Mouse (Mus musculus): ENCODE measurements around the gene Ehbp1. TPM values are rescaled to one million over a fixed set of nuclear protein-coding genes. Genes with fewer than 3 reads are reported as not detected.

The Ehbp1 gene
- polyA plus RNA-seq, 1 experiment from 2014 or later: 13.6 TPM

DNA sequence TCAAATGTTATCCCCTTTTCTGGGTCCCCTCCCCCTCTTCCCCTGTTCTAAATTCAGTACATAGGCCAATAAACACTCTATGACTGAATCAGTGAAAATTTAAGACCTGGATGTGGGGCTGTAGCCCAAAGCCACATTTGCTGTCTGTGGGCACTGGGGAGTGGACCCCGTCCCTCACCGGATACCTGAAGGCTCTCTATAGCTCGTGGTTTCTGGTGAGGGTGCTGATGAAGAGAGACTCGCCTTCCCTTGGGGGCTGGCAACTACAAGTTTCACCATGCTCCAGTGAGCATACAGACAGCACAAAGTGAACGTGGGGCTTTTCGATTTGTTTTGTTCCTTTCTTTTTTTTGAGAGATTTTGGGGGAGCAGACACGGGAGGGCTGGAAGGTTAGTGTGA lies 125.2 kb downstream of the Ehbp1 start:
- Histone ChIP-seq H3K27me3 (no peaks in the 10 kb centered on the region), H3K27ac (no peak overlapping the region), H3K4me2 (replicated peaks) (no peak overlapping the region), H3K4me1 (peaks cover 4% of the 10 kb centered on the region; the same call in 1 of the 2 replicates), H3K9me3 (no peaks in the 10 kb centered on the region), H3K36me3 (no peaks in the 10 kb centered on the region), H3K4me3 (no peak overlapping the region), H3K9ac (no peak overlapping the region)
- WGBS: 72% methylated on average over 7 of the region's 7 CpGs
- no peak for ATAC-seq (ENCODE audit: low FRiP score, low read depth)

DNA sequence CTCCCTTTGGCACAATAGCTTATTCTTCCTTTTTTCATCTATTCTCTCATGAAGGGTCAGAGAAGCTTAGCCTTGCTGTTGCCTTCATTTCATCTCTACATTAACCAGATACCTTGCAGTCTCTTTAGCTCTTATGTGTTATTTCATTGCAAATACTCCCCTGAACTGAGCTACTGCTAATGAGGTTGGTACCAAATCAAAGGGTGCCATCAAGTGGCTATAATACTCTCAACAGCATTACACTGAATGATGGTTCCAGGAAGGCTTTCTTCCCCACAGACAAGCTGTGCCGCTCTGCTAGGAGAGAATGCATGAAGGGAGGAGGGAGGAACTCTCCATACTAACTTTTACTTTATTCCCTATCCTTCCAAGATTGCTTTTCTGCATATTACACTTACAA lies 135.5 kb downstream of the Ehbp1 start:
- no peak overlapping the region for H3K9ac ChIP-seq
- 64% methylated on average over 1 of the region's 1 CpGs for WGBS
- no peak for ATAC-seq (ENCODE audit: low FRiP score, low read depth)

GRCm38 (mm10) chr11:22206191-22206590 lies 135.9 kb downstream of the Ehbp1 start:
- ATAC-seq (ENCODE audit: low FRiP score, low read depth): no peak
- H3K4me3 ChIP-seq: no peak overlapping the region
- no peak overlapping the region for H3K4me2 ChIP-seq (replicated peaks)
- H3K27ac ChIP-seq: no peak overlapping the region
- no peaks in the 10 kb centered on the region for H3K36me3 ChIP-seq
- H3K4me1 ChIP-seq: no peaks in the 10 kb centered on the region
- no peak overlapping the region for H3K9ac ChIP-seq
- H3K9me3 ChIP-seq: no peaks in the 10 kb centered on the region
- H3K27me3 ChIP-seq: no peaks in the 10 kb centered on the region
- 61% methylated on average over 2 of the region's 2 CpGs for WGBS

More for the DNA sequence above, 135.5 kb downstream of the Ehbp1 start:
- H3K4me2 ChIP-seq (replicated peaks): no peak overlapping the region
- H3K27me3 ChIP-seq: no peaks in the 10 kb centered on the region
- no peaks in the 10 kb centered on the region for H3K36me3 ChIP-seq
- H3K4me3 ChIP-seq: no peak overlapping the region
- no peak overlapping the region for H3K27ac ChIP-seq
- no peaks in the 10 kb centered on the region for H3K9me3 ChIP-seq
- H3K4me1 ChIP-seq: no peaks in the 10 kb centered on the region

- H3K27me3 ChIP-seq: no peaks in the 10 kb centered on the region
Measured at GRCm38 (mm10) chr11:22203413-22203812, 138.7 kb downstream of the Ehbp1 start.

GRCm38 (mm10) chr11:22201125-22201524 lies 141.0 kb downstream of the Ehbp1 start:
- no peaks in the 10 kb centered on the region for H3K27me3 ChIP-seq
- ATAC-seq (ENCODE audit: low FRiP score, low read depth): no peak
- peaks cover 21% of the 10 kb centered on the region for H3K4me1 ChIP-seq
- H3K9me3 ChIP-seq: no peaks in the 10 kb centered on the region
- no peak overlapping the region for H3K27ac ChIP-seq
- H3K4me2 ChIP-seq (replicated peaks): no peak overlapping the region
- H3K9ac ChIP-seq: no peak overlapping the region
- H3K36me3 ChIP-seq: no peaks in the 10 kb centered on the region
- 78% methylated on average over 8 of the region's 8 CpGs for WGBS
- H3K4me3 ChIP-seq: no peak overlapping the region

More at GRCm38 (mm10) chr11:22203413-22203812, 138.7 kb downstream of the Ehbp1 start:
- Histone ChIP-seq H3K27ac (no peak overlapping the region), H3K9ac (no peak overlapping the region), H3K4me3 (no peak overlapping the region), H3K4me2 (replicated peaks) (no peak overlapping the region), H3K4me1 (0 out of 2 replicates have a peak, but pooled peaks cover 5% of the 10 kb centered on the region), H3K9me3 (no peaks in the 10 kb centered on the region), H3K36me3 (no peaks in the 10 kb centered on the region)
- WGBS: 87% methylated on average over 5 of the region's 5 CpGs
- ATAC-seq (ENCODE audit: low FRiP score, low read depth): no peak

DNA sequence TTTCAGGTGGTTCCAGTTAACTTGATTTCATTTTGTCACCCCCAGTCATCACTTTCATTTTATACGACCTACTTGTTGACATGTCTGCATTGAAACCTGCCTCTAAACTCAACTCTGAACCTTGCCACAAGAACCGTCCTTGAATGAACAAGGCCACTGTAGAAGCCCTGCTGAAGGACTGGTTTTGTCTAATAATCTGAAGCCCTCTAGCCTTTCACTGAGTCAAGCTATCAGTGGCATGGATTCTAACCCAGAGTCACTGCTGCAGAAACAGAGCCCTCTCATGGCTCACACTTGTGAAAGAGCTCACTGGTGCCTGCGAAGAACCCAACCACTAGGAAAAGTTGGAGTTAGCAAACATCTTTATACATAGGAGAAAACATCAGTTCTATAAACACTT lies 142.2 kb downstream of the Ehbp1 start:
- Histone ChIP-seq H3K4me1 (peaks cover 27% of the 10 kb centered on the region), H3K4me2 (replicated peaks) (no peak overlapping the region), H3K4me3 (no peak overlapping the region), H3K27me3 (no peaks in the 10 kb centered on the region), H3K27ac (no peak overlapping the region), H3K36me3 (no peaks in the 10 kb centered on the region), H3K9me3 (no peaks in the 10 kb centered on the region), H3K9ac (no peak overlapping the region)
- no peak for ATAC-seq (ENCODE audit: low FRiP score, low read depth)
- WGBS: 40% methylated on average over 3 of the region's 3 CpGs

- H3K27ac ChIP-seq: no peak overlapping the region
- no peaks in the 10 kb centered on the region for H3K36me3 ChIP-seq
- 70% methylated on average over 6 of the region's 6 CpGs for WGBS
- H3K4me2 ChIP-seq (replicated peaks): no peak overlapping the region
- ATAC-seq (ENCODE audit: low FRiP score, low read depth): no peak
- H3K27me3 ChIP-seq: no peaks in the 10 kb centered on the region
- H3K4me3 ChIP-seq: no peak overlapping the region
- no peaks in the 10 kb centered on the region for H3K9me3 ChIP-seq
- H3K9ac ChIP-seq: no peak overlapping the region
- H3K4me1 ChIP-seq: peaks cover 27% of the 10 kb centered on the region
Measured at GRCm38 (mm10) chr11:22198406-22198805, 143.7 kb downstream of the Ehbp1 start.

GRCm38 (mm10) chr11:22197935-22198334 lies 144.2 kb downstream of the Ehbp1 start:
- no peak overlapping the region for H3K27ac ChIP-seq
- H3K9ac ChIP-seq: no peak overlapping the region
- no peak overlapping the region for H3K4me3 ChIP-seq
- H3K27me3 ChIP-seq: no peaks in the 10 kb centered on the region
- H3K4me1 ChIP-seq: peaks cover 27% of the 10 kb centered on the region
- no peak overlapping the region for H3K4me2 ChIP-seq (replicated peaks)
- no peaks in the 10 kb centered on the region for H3K9me3 ChIP-seq
- 60% methylated on average over 6 of the region's 6 CpGs for WGBS
- no peaks in the 10 kb centered on the region for H3K36me3 ChIP-seq
- no peak for ATAC-seq (ENCODE audit: low FRiP score, low read depth)

DNA sequence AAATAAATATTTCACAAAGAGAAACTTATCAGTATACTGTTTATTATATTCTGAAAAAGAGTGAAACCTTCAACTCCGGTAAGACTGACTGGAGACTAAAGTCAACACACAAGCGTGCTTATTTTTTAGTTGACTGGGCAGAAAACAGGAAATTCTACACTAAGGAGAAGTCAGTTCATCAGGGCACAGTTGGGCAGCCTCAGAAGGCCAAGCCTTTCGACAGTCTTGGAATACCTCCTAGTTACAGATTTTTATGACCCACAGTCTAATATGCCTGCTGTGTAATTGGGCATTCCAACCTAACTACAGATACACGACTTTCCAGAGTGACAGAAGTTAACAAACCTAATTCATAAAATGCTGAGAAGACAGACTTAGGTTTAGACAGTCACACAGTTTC lies 145.3 kb downstream of the Ehbp1 start:
- Histone ChIP-seq H3K4me3 (no peak overlapping the region), H3K9me3 (no peaks in the 10 kb centered on the region), H3K27ac (no peak overlapping the region), H3K9ac (no peak overlapping the region), H3K27me3 (no peaks in the 10 kb centered on the region), H3K4me2 (replicated peaks) (no peak overlapping the region), H3K4me1 (peaks cover 27% of the 10 kb centered on the region), H3K36me3 (no peaks in the 10 kb centered on the region)
- no peak for ATAC-seq (ENCODE audit: low FRiP score, low read depth)
- WGBS: 31% methylated on average over 4 of the region's 4 CpGs

DNA sequence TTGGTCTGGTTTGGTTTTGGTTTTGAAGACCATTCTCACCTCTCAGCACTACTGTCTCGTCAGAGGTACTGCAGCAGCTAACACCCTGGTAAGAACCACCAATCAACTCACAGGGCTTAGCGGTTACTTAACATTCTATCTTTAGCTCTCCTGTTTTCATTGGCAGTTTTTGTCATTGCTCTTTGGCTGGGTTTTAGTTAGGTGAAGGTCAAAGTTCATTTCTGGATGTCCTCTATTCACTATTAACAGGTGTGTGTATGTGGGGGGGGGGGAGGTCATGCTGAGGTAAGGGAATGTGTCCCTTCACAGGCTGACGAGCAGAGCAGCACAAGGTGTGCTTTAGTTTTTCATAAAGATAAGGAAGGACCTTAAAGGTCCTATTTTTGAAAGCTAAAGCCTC lies 147.5 kb downstream of the Ehbp1 start:
- Histone ChIP-seq H3K9me3 (no peaks in the 10 kb centered on the region), H3K4me3 (no peak overlapping the region), H3K27ac (no peak overlapping the region), H3K4me1 (peaks cover 27% of the 10 kb centered on the region), H3K4me2 (replicated peaks) (no peak overlapping the region), H3K27me3 (no peaks in the 10 kb centered on the region), H3K9ac (no peak overlapping the region), H3K36me3 (no peaks in the 10 kb centered on the region)
- 65% methylated on average over 3 of the region's 3 CpGs for WGBS
- ATAC-seq (ENCODE audit: low FRiP score, low read depth): no peak

DNA sequence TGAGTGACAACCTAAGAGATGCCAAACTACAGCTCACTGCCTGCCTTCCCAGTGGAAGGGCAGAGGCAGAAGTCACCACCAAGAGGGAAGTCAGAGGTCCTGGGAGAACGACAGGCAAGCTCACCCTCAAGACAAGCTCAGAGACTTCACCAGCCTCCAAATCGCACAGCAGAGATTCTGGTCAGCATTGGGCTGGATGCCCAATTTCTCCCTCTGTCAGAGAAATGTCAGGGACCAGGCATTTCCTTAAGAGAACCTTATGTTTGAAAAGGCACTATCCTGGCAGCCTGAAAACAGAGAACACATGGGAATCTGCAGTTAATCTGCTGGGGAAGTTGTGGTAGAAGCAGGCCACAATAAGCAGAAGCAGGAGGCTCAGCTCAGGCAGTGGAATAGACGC lies 151.5 kb downstream of the Ehbp1 start:
- WGBS: 59% methylated on average over 3 of the region's 3 CpGs

DNA sequence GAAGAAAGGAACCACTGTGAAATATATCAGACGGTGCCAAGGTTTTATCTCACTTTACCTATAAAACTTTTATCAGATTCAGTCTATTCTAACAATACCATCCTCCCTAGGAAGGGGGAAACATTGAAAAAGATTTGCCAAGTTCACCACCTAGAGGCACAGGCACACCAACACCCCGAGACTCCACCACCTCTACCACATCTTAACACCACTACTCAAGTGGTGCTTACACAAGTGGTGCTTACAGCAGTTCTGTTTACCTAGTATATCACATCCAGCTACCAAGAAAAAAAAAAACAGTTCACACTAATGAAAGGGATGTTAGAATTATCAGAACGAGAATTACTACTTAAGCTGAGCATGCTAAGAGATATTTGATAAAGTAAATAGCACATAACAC lies 152.1 kb downstream of the Ehbp1 start:
- WGBS: 65% methylated on average over 3 of the region's 3 CpGs
- H3K27ac ChIP-seq: no peak overlapping the region
- H3K4me2 ChIP-seq (replicated peaks): no peak overlapping the region
- H3K4me1 ChIP-seq: peaks cover 2% of the 10 kb centered on the region
- no peak overlapping the region for H3K4me3 ChIP-seq
- no peaks in the 10 kb centered on the region for H3K9me3 ChIP-seq
- H3K36me3 ChIP-seq: no peaks in the 10 kb centered on the region
- ATAC-seq (ENCODE audit: low FRiP score, low read depth): no peak
- H3K9ac ChIP-seq: no peak overlapping the region
- no peaks in the 10 kb centered on the region for H3K27me3 ChIP-seq

More for the DNA sequence above, 151.5 kb downstream of the Ehbp1 start:
- Histone ChIP-seq H3K4me1 (peaks cover 6% of the 10 kb centered on the region), H3K4me3 (no peak overlapping the region), H3K9me3 (no peaks in the 10 kb centered on the region), H3K27ac (no peak overlapping the region), H3K4me2 (replicated peaks) (no peak overlapping the region), H3K36me3 (no peaks in the 10 kb centered on the region), H3K27me3 (no peaks in the 10 kb centered on the region), H3K9ac (no peak overlapping the region)
- no peak for ATAC-seq (ENCODE audit: low FRiP score, low read depth)

Data from limb, embryonic 13.5 days (tissue).